Mouse (Mus musculus): Measurements from ENCODE around the gene Vtn. TPM values are rescaled to one million over a fixed set of nuclear protein-coding genes. Genes with fewer than 3 reads are reported as not detected.
"Not testable (repeated sequence)": the region's sequence is repeated elsewhere in the genome, so short reads cannot be mapped to it uniquely, and the experiment has no call there.

The Vtn gene
- polyA plus RNA-seq, 1 experiment from 2014 or later, result 2.3 TPM

DNA sequence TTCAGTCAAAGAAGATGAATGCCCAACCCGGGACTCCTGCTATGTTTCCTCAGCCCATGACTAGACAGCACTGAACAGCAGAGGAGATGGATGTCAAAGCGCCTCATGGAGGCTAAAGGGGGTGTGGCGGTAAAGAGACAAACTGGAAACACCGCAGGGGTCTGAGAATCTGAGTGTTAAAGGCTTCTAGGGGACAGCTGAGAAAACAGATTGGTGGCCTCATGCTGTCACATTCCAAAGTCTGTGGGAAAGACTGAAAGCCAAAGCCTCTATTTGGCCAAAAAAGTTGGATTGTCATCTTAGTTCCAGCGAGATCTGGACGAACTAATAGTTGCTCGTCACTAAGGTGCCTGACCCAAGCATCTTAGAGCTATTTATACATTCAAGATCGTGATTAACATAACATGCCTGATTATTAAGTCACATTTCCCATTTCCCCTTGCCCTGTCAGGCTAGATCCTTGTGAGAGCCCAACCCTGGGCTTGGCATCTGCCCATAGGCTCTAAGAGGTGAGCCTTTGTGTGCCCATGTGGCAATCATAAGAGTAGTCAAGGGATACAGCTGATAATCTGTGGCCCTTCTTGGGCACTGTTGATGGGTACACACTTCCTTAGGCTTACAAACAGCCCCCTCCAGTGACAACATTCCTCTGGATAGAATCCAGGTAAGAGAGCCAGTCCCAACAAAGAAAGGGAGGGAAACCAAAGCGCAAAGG, 24.5 kb downstream of the Vtn start:
- no peak overlapping the region for H3K4me3 ChIP-seq (ENCODE audit: low read length)
- H3K9me3 ChIP-seq (replicated peaks; ENCODE audit: control insufficient read depth, low read length), result no peaks in the 10 kb centered on the region
- no peaks in the 10 kb centered on the region for H3K27me3 ChIP-seq (ENCODE audit: control insufficient read depth, insufficient read depth, low read length)
- no peaks in the 10 kb centered on the region for H3K4me1 ChIP-seq (ENCODE audit: control insufficient read depth, insufficient read depth, low read length)
- no peak overlapping the region for H3K9ac ChIP-seq (ENCODE audit: low read length)
- 75% methylated on average over 9 of the region's 9 CpGs for WGBS
- H3K4me2 ChIP-seq (ENCODE audit: low read depth, low read length), result no peak overlapping the region
- ATAC-seq (replicated peaks; ENCODE audit: extremely low read depth, insufficient read depth, low FRiP score), result no peak
- H3K27ac ChIP-seq (ENCODE audit: low read length), result no peak overlapping the region
- peaks cover 75% of the 10 kb centered on the region for H3K36me3 ChIP-seq (ENCODE audit: control insufficient read depth, insufficient read depth)

DNA sequence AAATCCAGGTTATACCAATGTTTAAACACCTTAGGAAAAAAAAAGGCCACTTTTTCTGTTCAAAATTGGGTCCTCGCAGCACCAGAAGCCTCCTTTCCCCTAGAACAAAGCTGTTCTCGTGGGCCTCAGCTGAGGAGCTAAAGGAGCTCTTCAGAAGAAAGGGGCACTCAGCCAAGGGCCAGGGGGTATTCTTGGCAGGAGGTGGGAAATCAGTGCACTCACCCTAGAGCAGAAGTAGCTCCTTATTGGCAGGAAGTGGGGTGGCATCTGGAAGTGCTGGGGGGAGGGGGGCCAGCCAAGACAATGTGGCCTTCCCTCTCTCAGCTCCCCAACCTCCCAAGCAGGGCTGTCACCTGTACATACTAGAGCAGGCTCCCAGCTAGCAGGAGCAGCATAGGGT, 25.9 kb downstream of the Vtn start:
- no peak overlapping the region for H3K9ac ChIP-seq (ENCODE audit: low read length)
- no peak overlapping the region for H3K4me3 ChIP-seq (ENCODE audit: low read length)
- ATAC-seq (replicated peaks; ENCODE audit: extremely low read depth, insufficient read depth, low FRiP score), result no peak
- H3K4me2 ChIP-seq (ENCODE audit: low read depth, low read length), result no peak overlapping the region
- WGBS, result 78% methylated on average over 2 of the region's 2 CpGs
- no peaks in the 10 kb centered on the region for H3K9me3 ChIP-seq (replicated peaks; ENCODE audit: control insufficient read depth, low read length)
- no peaks in the 10 kb centered on the region for H3K27me3 ChIP-seq (ENCODE audit: control insufficient read depth, insufficient read depth, low read length)
- no peaks in the 10 kb centered on the region for H3K4me1 ChIP-seq (ENCODE audit: control insufficient read depth, insufficient read depth, low read length)
- peaks cover 77% of the 10 kb centered on the region for H3K36me3 ChIP-seq (ENCODE audit: control insufficient read depth, insufficient read depth)
- H3K27ac ChIP-seq (ENCODE audit: low read length), result no peak overlapping the region

DNA sequence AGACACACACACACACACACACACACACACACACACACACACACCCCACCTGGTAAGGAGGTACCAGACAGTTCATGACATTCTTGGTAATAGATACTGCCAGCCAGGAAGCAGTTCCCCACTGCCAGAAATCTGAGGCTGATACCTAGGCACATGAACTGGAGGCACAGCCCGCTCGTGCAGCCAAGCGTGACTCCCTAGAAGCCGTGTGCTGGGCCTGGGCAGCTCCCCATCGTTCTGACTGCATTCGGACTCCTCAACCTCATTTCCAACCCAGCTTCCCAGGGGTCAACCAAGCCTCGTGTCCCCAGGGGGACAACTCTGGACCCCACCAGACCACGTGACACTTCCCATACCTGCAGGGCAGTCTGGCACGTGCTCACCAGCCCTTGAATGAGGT, 29.8 kb downstream of the Vtn start:
- H3K27ac ChIP-seq (ENCODE audit: low read length), result no peak overlapping the region
- no peak overlapping the region for H3K9ac ChIP-seq (ENCODE audit: low read length)
- WGBS, result 91% methylated on average over 9 of the region's 9 CpGs
- no peaks in the 10 kb centered on the region for H3K27me3 ChIP-seq (ENCODE audit: control insufficient read depth, insufficient read depth, low read length)
- no peak overlapping the region for H3K4me3 ChIP-seq (ENCODE audit: low read length)
- H3K4me1 ChIP-seq (ENCODE audit: control insufficient read depth, insufficient read depth, low read length), result no peaks in the 10 kb centered on the region
- no peak overlapping the region for H3K4me2 ChIP-seq (ENCODE audit: low read depth, low read length)
- H3K36me3 ChIP-seq (ENCODE audit: control insufficient read depth, insufficient read depth), result peaks cover 51% of the 10 kb centered on the region
- H3K9me3 ChIP-seq (replicated peaks; ENCODE audit: control insufficient read depth, low read length), result no peaks in the 10 kb centered on the region
- no peak for ATAC-seq (replicated peaks; ENCODE audit: extremely low read depth, insufficient read depth, low FRiP score)

DNA sequence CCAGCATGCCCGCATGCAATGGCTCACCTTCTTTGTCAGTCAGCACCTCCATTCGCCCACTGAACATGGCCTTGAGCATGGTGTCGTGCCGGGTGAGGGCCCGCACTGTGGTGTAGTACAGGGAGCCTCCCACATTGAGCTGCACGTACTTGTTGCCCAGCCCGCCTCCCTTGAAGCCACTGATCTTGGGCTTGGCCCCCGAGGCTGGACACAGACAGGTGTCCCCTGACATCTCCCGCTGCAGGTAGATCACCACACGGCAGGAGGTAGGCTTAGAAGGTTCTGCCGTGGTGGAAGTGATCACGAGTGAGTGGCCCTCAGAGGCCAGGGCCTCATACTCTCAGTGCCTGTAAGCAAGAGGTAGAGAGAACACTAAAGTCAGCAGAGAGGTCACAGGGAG, 31.1 kb downstream of the Vtn start:
- 88% methylated on average over 12 of the region's 12 CpGs for WGBS
- H3K27me3 ChIP-seq (ENCODE audit: control insufficient read depth, insufficient read depth, low read length), result no peaks in the 10 kb centered on the region
- peaks cover 6% of the 10 kb centered on the region for H3K4me1 ChIP-seq (ENCODE audit: control insufficient read depth, insufficient read depth, low read length)
- peak overlapping the region; percentile 82; the same call in 1 of the 2 replicates for H3K27ac ChIP-seq (ENCODE audit: low read length)
- no peak overlapping the region for H3K4me3 ChIP-seq (ENCODE audit: low read length)
- ATAC-seq (replicated peaks; ENCODE audit: extremely low read depth, insufficient read depth, low FRiP score), result no peak
- H3K9ac ChIP-seq (ENCODE audit: low read length), result no peak overlapping the region
- H3K9me3 ChIP-seq (replicated peaks; ENCODE audit: control insufficient read depth, low read length), result no peaks in the 10 kb centered on the region
- peak overlapping the region; percentile 26; the same call in 1 of the 2 replicates for H3K4me2 ChIP-seq (ENCODE audit: low read depth, low read length)
- H3K36me3 ChIP-seq (ENCODE audit: control insufficient read depth, insufficient read depth), result peaks cover 38% of the 10 kb centered on the region

DNA sequence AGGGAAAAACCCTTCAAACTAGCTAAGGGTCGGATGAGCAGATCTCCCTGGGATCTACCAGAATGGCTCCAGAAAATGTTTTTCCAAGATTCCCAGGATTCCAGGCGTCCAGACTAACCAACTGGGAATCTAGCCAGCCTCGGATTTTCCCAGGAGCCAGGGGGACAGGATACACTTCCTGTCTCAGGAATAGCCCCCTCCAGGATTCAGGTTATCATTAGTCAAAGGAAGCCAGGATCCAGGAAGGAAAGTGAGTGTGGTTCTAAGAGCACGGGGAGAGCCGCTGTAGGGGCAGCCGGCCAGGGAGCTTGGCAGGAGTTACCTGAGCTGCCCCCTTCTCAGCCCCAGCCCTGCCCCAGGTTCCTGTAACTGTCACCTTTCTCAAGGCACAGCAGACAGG, 32.2 kb downstream of the Vtn start:
- WGBS, result 41% methylated on average over 6 of the region's 6 CpGs
- H3K4me1 ChIP-seq (ENCODE audit: control insufficient read depth, insufficient read depth, low read length), result peaks cover 10% of the 10 kb centered on the region
- H3K4me2 ChIP-seq (ENCODE audit: low read depth, low read length), result no peak overlapping the region
- H3K27me3 ChIP-seq (ENCODE audit: control insufficient read depth, insufficient read depth, low read length), result no peaks in the 10 kb centered on the region
- H3K9ac ChIP-seq (ENCODE audit: low read length), result no peak overlapping the region
- no peaks in the 10 kb centered on the region for H3K9me3 ChIP-seq (replicated peaks; ENCODE audit: control insufficient read depth, low read length)
- peaks cover 34% of the 10 kb centered on the region for H3K36me3 ChIP-seq (ENCODE audit: control insufficient read depth, insufficient read depth)
- ATAC-seq (replicated peaks; ENCODE audit: extremely low read depth, insufficient read depth, low FRiP score), result no peak
- peak overlapping the region; percentile 82 for H3K27ac ChIP-seq (ENCODE audit: low read length)
- H3K4me3 ChIP-seq (ENCODE audit: low read length), result no peak overlapping the region

DNA sequence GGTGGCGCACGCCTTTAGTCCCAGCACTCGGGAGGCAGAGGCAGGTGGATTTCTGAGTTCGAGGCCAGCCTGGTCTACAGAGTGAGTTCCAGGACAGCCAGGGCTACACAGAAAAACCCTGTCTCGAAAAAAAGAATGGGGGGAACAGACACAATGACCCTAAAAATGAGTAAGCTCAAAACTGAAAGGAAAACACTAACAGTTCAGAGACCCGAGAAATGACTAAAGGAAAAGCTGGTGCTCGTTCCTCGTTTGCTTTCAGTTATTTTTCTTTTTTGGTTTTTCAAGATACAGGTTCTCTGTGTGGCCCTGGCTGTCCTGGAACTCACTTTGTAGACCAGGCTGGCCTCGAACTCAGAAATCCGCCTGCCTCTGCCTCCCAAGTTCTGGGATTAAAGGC, 32.6 kb downstream of the Vtn start:
- not testable (repeated sequence) for H3K9ac ChIP-seq (ENCODE audit: low read length); H3K4me3 ChIP-seq (ENCODE audit: low read length); H3K4me2 ChIP-seq (ENCODE audit: low read depth, low read length); H3K9me3 ChIP-seq (replicated peaks; ENCODE audit: control insufficient read depth, low read length); ATAC-seq (replicated peaks; ENCODE audit: extremely low read depth, insufficient read depth, low FRiP score); H3K4me1 ChIP-seq (ENCODE audit: control insufficient read depth, insufficient read depth, low read length); H3K27me3 ChIP-seq (ENCODE audit: control insufficient read depth, insufficient read depth, low read length)
- Histone ChIP-seq H3K27ac (ENCODE audit: low read length) (peak overlapping the region; percentile 82), H3K36me3 (ENCODE audit: control insufficient read depth, insufficient read depth) (peaks cover 32% of the 10 kb centered on the region)
- WGBS, result 76% methylated on average over 10 of the region's 10 CpGs

DNA sequence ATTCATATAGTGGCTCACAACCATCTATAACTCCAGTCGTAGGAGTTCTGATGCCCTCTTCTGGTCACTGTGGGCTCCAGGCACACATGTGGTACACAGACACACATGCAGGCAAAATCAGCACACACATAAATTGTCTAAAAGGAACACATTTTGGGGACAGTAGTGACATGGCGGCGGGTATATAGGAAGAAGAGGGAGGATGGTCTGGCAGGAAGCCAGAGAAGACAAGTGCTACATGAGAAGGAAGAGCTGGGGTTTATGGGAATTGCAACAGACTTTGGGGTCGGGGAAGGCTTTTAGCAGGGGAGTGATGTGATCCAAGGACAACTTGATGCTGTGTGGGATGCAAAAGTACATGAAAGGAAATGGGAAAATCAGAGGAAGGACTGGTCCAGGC, 35.6 kb downstream of the Vtn start:
- Histone ChIP-seq H3K9me3 (replicated peaks; ENCODE audit: control insufficient read depth, low read length) (no peaks in the 10 kb centered on the region), H3K4me3 (ENCODE audit: low read length) (peak overlapping the region; percentile 80), H3K4me2 (ENCODE audit: low read depth, low read length) (peak overlapping the region; percentile 82), H3K9ac (ENCODE audit: low read length) (no peak overlapping the region), H3K36me3 (ENCODE audit: control insufficient read depth, insufficient read depth) (peaks cover 16% of the 10 kb centered on the region), H3K4me1 (ENCODE audit: control insufficient read depth, insufficient read depth, low read length) (peaks cover 20% of the 10 kb centered on the region), H3K27ac (ENCODE audit: low read length) (peak overlapping the region; percentile 94), H3K27me3 (ENCODE audit: control insufficient read depth, insufficient read depth, low read length) (no peaks in the 10 kb centered on the region)
- no peak for ATAC-seq (replicated peaks; ENCODE audit: extremely low read depth, insufficient read depth, low FRiP score)
- WGBS, result 77% methylated on average over 4 of the region's 4 CpGs

DNA sequence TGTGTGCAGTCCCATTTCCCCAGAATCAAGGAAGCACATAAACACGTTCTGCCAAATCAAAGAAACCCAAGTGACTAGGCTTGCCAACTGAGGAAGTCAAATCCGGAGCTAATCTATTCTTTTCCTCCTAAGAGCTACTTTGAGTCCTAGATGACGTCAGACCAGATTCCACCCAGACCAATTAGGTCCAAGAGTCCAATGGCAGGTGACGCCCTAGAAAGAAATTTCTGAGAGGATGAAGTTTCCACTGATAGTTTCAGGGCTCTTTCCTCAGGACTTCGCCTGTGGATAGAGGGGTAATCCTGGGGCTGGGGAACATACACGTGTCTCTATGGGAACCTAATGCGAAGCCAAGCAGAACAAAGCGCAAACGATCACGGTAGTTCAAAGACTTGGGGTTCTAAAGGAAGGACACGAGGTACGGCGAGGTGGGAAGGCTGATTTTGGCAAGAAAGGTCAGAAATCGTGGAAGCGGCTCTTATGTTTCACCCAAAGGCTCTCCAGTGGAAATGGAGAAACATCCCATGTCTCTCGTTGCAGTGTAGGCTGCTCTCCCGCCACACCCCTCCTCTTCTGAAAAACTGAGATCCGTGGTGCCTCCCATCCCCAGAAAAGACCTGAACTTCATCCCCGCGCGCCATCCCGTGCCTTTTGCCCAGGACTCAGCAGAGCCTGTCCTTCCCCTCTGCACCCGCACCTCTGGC, 36.6 kb downstream of the Vtn start:
- Histone ChIP-seq H3K4me3 (ENCODE audit: low read length) (peak overlapping the region; percentile 80), H3K36me3 (ENCODE audit: control insufficient read depth, insufficient read depth) (peaks cover 20% of the 10 kb centered on the region), H3K4me2 (ENCODE audit: low read depth, low read length) (peak overlapping the region; percentile 82), H3K27ac (ENCODE audit: low read length) (peak overlapping the region; percentile 94), H3K4me1 (ENCODE audit: control insufficient read depth, insufficient read depth, low read length) (peaks cover 20% of the 10 kb centered on the region), H3K9ac (ENCODE audit: low read length) (peak overlapping the region; percentile 85), H3K9me3 (replicated peaks; ENCODE audit: control insufficient read depth, low read length) (no peaks in the 10 kb centered on the region), H3K27me3 (ENCODE audit: control insufficient read depth, insufficient read depth, low read length) (no peaks in the 10 kb centered on the region)
- ATAC-seq (replicated peaks; ENCODE audit: extremely low read depth, insufficient read depth, low FRiP score), result peak; percentile 3; the same call in 1 of the 2 replicates
- 1% methylated on average over 23 of the region's 23 CpGs for WGBS

DNA sequence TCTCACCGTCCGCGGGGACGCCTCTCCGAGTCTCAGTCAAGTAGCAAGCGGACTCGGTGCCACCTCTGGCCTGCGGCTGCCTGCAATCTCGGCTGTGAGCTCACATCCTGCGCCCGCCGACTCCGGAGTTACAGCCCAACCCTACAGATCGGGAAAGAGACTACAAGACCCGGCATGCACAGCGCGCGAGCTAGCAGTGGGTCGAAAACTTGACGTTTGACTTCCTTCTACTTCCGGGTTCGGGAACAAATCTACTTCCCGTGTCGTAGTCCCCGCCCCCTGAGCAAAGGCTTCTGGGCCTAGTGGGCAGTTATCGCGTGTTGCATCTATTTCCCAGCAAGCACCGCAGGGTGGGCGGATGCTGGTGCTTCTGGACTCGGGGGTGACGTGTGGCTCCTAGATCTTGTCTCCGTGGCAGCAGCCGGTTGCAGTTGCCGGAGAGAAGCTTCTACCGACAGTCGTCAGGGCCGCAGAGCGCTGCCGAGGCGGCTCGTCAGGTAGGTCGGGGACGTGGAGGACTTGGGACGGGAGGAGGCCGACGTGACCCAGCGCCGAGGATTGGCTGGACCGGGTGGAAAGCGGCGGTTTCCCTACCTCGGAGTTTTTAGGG, 37.3 kb downstream of the Vtn start, which contains the start of the genes Tnfaip1 and Ift20:
TSS of gene Tnfaip1 (minus strand) at position 253 of the 610 bp plus-strand sequence.
TSS of gene Ift20 (plus strand) at position 282 of the 610 bp plus-strand sequence.
- ATAC-seq (replicated peaks; ENCODE audit: extremely low read depth, insufficient read depth, low FRiP score), result peak; percentile 98
- Histone ChIP-seq H3K4me1 (ENCODE audit: control insufficient read depth, insufficient read depth, low read length) (peaks cover 20% of the 10 kb centered on the region), H3K27ac (ENCODE audit: low read length) (peak within 1 kb of the TSS; percentile 94), H3K4me3 (ENCODE audit: low read length) (peak within 1 kb of the TSS; percentile 80), H3K27me3 (ENCODE audit: control insufficient read depth, insufficient read depth, low read length) (no peaks in the 10 kb centered on the region), H3K9ac (ENCODE audit: low read length) (peak within 1 kb of the TSS; percentile 88), H3K9me3 (replicated peaks; ENCODE audit: control insufficient read depth, low read length) (no peaks in the 10 kb centered on the region), H3K4me2 (ENCODE audit: low read depth, low read length) (peak within 1 kb of the TSS; percentile 86), H3K36me3 (ENCODE audit: control insufficient read depth, insufficient read depth) (peaks cover 25% of the 10 kb centered on the region)
- WGBS, result under 1% methylated on average over 52 of the region's 52 CpGs
